Mouse (Mus musculus) hematopoietic stem cell, adult 5-6 weeks (primary cell): ENCODE data around the gene Myof. TPM values are rescaled to one million over a fixed set of nuclear protein-coding genes. Genes with fewer than 3 reads are reported as not detected.

Experiments
- ATAC-seq, 2 experiments: fragments of 125-278 bp in 1 of 2; replicated peaks in 1 of 2; 2 replicates each; pipeline ENCODE4 v1.8.0; 2016 to 2017; ENCODE audit warnings: inconsistent platforms in 2 of 2, mild to moderate bottlenecking in 2 of 2, moderate number of reproducible peaks in 2 of 2, low read depth in 1 of 2, moderate TSS enrichment in 1 of 2; ENCODE audit not compliant: low FRiP score in 2 of 2, poor library complexity in 2 of 2, severe bottlenecking in 2 of 2, insufficient read depth in 1 of 2, low TSS enrichment in 1 of 2
- total RNA-seq: library from RNA; stranded (forward); fragments of 172-1452, 232-1000 nt; gene quantifications from 2 replicates; pipeline ENCODE4 v1.2.3, GENCODE M21; 2017

Myof gene
- total RNA-seq, 1 experiment from 2014 or later: 36.2 TPM

GRCm38 (mm10) chr19:37985730-37986129 lies 57.6 kb downstream of the Myof start:
- ATAC-seq: no peak

GRCm38 (mm10) chr19:37975951-37976350 lies 67.4 kb downstream of the Myof start:
- ATAC-seq: no peak

GRCm38 (mm10) chr19:37970571-37970970 lies 72.8 kb downstream of the Myof start:
- no peak for ATAC-seq

GRCm38 (mm10) chr19:37970004-37970403 lies 73.4 kb downstream of the Myof start:
- ATAC-seq: peak; percentile 70 to 82

- no peak for ATAC-seq
These were observed 77.5 kb downstream of the Myof start for GRCm38 (mm10) chr19:37965828-37966227.

- peak; percentile 77 to 88 for ATAC-seq
These were observed 80.0 kb downstream of the Myof start for GRCm38 (mm10) chr19:37963421-37963820.

GRCm38 (mm10) chr19:37960791-37961190 lies 82.6 kb downstream of the Myof start:
- no peak for ATAC-seq

- ATAC-seq: no peak
These were observed 83.7 kb downstream of the Myof start for GRCm38 (mm10) chr19:37959543-37960215.

- no peak for ATAC-seq
These were observed 84.3 kb downstream of the Myof start for GRCm38 (mm10) chr19:37959076-37959475.

- peak; percentile 37 to 75; a peak in 3 of 4 replicates for ATAC-seq
These were observed 86.1 kb downstream of the Myof start for GRCm38 (mm10) chr19:37957256-37957655.

GRCm38 (mm10) chr19:37956006-37956405 lies 87.4 kb downstream of the Myof start:
- no peak for ATAC-seq

- ATAC-seq: peak; percentile 83 to 89
These were observed 87.9 kb downstream of the Myof start for GRCm38 (mm10) chr19:37955425-37956001.

GRCm38 (mm10) chr19:37954772-37955171 lies 88.6 kb downstream of the Myof start:
- no peak for ATAC-seq

GRCm38 (mm10) chr19:37954236-37954635 lies 89.1 kb downstream of the Myof start:
- ATAC-seq: no peak

GRCm38 (mm10) chr19:37946696-37947095 lies 96.7 kb downstream of the Myof start:
- ATAC-seq: no peak

GRCm38 (mm10) chr19:37946053-37946452 lies 97.3 kb downstream of the Myof start:
- ATAC-seq: no peak

- no peak for ATAC-seq
These were observed 104.2 kb downstream of the Myof start for GRCm38 (mm10) chr19:37939203-37939602.

- ATAC-seq: no peak
These were observed 106.3 kb downstream of the Myof start for GRCm38 (mm10) chr19:37937092-37937491.

GRCm38 (mm10) chr19:37934640-37935039 lies 108.7 kb downstream of the Myof start:
- no peak for ATAC-seq
